Mouse (Mus musculus) right cerebral cortex, postnatal 36 days (tissue): ENCODE data around the gene Gm10337.

Source experiments
- DNase-seq, 2 experiments: peaks; one replicate each; pipeline ENCODE4 v3.0.0; 2022; ENCODE audit warnings: low spot score in 2 of 2, mixed read lengths in 1 of 2

Gm10337 gene

DNA sequence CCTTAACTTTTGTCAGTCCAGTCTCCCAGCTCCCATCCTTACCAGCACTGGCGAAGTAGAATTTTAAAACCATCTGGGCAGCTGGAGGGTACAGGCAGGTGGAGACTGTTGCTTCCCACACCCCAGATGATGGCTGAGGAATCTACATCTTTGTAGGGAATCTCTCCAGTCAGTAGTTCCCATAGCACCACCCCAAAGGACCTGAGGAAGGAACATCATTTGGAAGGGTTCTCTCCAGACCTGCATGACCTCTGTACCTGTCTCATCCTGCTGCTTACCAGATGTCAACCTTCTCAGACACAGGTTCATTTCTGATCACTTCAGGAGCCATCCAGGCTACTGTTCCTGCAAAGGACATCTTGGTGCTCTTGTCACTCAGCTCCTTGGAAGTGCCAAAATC lies at the start of gene Gm10337:
Gene Gm10337, plus strand, starts transcription at position 276 of the 400 bp plus-strand sequence.
- DNase-seq = no peak

GRCm38 (mm10) chr15:102455993-102456392 lies 47.5 kb upstream of the Gm10337 start:
- DNase-seq = no peak

- no peak for DNase-seq
Measured at GRCm38 (mm10) chr15:102458050-102458736, 45.3 kb upstream of the Gm10337 start.

GRCm38 (mm10) chr15:102458904-102459317 lies 44.6 kb upstream of the Gm10337 start, which contains the start of gene Prr13:
Prr13 (plus strand) TSS chr15:102459028.
- DNase-seq = peak; percentile 91 to 93

GRCm38 (mm10) chr15:102459381-102459780 lies 44.1 kb upstream of the Gm10337 start:
- DNase-seq = no peak

- no peak for DNase-seq
Measured at GRCm38 (mm10) chr15:102459847-102460246, 43.7 kb upstream of the Gm10337 start.

DNA sequence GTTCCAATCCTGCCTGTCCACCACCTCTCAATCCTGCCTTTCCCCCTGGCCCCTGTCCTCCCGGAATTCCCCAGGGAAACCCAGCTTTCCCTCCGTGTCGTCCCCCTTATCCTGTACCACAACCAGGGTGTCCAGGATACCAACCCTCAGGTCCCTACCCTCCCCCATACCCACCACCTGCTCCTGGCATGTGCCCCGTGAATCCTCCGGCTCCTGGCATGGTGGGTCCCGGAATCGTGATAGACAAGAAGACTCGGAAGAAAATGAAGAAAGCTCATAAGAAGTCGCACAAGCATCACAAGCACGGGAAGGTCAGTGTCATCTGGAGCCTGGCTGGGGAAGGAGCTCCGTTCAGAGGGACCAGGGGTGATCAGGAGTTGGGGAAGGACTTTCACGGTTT lies 43.1 kb upstream of the Gm10337 start:
- no peak for DNase-seq

GRCm38 (mm10) chr15:102460971-102461370 lies 42.6 kb upstream of the Gm10337 start:
- DNase-seq = no peak

GRCm38 (mm10) chr15:102461430-102462075 lies 42.0 kb upstream of the Gm10337 start:
- no peak for DNase-seq

DNA sequence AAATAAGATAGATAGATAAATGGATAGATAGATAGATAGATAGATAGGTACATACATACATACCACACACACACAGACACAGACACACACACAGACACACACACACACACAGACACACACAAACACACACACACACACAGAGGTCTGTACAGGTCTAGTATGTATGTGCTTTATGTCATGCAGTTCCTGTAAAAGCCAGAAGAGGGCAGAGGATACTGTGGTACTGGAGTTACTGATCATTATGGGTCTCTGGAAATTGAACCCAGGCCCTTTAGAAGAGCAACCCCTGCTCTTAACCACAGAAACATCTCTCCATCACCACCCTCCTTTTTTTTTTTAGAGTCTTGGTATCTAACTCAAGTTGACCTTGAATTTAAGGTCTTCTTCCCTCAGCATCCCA lies 39.9 kb upstream of the Gm10337 start:
- DNase-seq = no peak

DNA sequence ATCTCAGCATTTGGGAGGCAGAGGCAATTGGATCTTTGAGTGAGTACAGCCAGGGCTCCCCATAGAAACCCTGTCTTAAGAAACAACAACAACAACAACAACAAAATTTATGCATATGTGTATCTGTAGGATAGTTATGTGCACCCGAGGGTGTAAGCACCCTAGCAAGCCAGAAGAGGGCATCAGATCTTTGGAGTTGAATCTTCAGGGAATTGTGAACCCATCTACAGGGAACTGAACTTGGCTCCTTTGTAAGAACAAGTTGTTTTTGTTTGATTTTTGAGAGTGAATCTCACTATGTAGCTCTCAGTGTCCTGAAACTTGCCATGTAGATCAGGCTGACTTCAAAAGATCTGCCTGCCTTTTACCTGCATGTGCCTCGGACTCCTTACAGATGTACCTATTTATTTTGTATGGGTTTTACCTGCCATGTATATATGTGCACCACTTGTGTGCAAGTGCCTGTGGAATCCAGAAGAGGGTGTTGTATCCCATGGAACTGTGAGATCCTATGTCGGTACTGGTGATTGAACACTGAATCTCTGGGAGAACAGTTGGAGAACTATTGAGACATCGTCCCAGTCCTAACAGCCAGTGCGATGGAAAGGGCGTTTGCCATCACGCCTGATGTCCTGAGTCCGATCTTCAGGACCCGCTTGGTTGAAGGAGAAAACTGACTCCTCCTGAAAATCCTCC lies 34.7 kb upstream of the Gm10337 start:
- DNase-seq = no peak

DNA sequence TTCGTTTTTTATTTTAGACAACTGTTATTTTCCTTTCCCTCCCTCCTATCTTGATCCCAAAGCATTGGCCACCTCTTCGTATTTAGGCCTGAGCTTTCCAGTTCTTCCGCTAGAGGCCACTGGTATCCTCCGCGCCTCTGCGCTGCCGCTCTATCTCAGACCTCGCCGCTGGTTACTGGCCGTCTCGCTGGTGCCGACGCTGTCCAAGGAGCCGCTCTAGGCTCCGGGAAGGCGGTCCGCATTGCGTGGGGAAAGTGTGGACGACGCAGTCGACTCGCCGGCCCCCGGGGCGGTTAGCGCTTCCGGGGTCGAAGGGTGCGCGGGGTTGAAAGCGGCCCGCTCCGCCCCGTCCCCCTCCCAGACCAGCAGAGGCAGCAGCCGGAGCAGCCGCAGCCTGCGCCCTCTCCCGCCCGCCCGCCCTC lies 33.3 kb upstream of the Gm10337 start, which contains the start of gene Pcbp2:
Gene Pcbp2, plus strand, starts transcription at position 357 of the 422 bp plus-strand sequence.
- DNase-seq = peak; percentile 96 to 97

GRCm38 (mm10) chr15:102470605-102471294 lies 32.8 kb upstream of the Gm10337 start:
- peak; percentile 60 to 70 for DNase-seq

DNA sequence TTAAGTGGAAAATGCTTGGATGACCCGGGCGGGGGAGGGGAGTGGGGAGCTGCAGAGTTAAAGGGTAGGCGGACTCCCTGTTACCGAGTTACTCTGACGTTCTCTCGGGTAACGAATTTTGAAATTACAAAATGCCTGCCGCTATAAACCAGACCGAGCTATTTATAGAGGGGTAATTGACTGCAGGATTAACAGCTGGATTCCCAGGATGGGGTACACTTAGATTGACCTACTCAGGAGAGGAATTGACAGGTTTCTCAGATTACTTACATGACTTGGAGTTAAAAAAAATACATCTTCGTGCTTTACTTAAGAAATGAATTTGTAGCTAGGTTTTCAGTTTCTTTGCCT lies 32.3 kb upstream of the Gm10337 start:
- DNase-seq = no peak

DNA sequence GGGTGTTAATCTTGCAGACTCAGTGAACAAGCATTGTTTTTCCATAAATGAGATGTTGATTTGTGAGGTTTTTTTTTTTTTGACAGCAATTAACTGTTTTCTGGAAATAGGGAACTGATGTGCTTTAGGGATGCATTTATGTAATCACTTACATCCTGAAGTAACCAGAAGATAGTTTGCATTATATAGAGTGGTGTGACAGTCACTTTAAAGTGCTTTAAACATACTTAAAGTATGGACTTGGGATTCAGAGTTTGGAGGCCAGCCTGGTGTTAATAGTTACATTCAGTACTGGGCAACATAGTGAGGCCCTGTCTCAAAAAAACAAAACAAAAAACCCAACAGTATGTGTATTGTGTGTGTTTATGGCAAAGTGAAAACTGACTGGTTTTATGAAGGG lies 31.8 kb upstream of the Gm10337 start:
- no peak for DNase-seq

DNA sequence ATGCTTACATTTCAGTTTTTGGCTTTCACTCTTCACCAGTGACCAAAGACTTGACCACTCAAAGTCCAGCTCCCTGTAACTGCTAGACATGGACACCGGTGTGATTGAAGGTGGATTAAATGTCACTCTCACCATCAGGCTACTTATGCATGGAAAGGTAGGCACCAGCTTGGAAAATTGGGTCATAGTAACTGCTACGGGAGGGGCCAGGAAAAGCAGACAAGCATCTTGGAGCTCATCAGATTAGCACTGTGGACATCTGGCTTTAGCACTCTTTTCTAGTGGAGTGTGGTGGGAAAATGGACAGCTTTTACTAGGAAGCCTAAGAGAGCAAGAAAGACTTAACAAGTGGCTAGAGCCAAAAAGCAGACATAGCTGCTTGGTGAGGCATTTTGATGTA lies 30.3 kb upstream of the Gm10337 start:
- DNase-seq = no peak

- DNase-seq = no peak
Measured at GRCm38 (mm10) chr15:102474520-102474919, 29.0 kb upstream of the Gm10337 start.

DNA sequence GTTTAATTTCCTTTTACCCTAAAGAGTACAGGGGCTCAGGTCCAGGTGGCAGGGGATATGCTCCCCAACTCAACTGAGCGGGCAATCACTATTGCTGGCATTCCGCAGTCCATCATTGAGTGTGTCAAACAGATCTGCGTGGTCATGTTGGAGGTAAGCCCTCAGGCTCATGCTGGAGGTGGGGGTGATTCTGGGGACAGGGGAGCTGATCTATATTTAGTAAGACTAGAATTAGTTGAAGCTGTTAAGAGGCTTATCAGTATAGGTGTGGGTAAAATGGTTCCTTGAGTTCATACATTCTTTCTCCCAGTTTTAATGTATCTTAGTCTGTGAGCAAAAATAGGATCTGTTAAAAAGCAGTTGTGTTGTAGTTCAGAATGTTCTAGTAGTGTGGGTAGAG lies 20.4 kb upstream of the Gm10337 start:
- DNase-seq = no peak

GRCm38 (mm10) chr15:102485853-102486252 lies 17.7 kb upstream of the Gm10337 start:
- DNase-seq = no peak

- no peak for DNase-seq
Measured at GRCm38 (mm10) chr15:102487664-102488063, 15.9 kb upstream of the Gm10337 start.

- DNase-seq = no peak
Measured at GRCm38 (mm10) chr15:102498322-102498721, 5.2 kb upstream of the Gm10337 start.

GRCm38 (mm10) chr15:102499370-102499769 lies 4.2 kb upstream of the Gm10337 start:
- DNase-seq = no peak
